Mouse (Mus musculus) adrenal gland, postnatal 10 days (tissue): Measurements from ENCODE around the gene Cd180. TPM values are rescaled to one million over a fixed set of nuclear protein-coding genes. Genes with fewer than 3 reads are reported as not detected.

Experiments used
- DNase-seq: peaks from one replicate; pipeline ENCODE4 v3.0.0; 2021; ENCODE audit warnings: mixed read lengths
- total RNA-seq, 2 experiments: library from RNA; stranded (reverse); gene quantifications; 2 replicates each; pipeline ENCODE4 v1.2.3; 2021

Cd180 gene
- total RNA-seq, 2 experiments from 2014 or later = 3.0 to 3.1 TPM

- DNase-seq = no peak
Observed at GRCm38 (mm10) chr13:102779275-102779674, 85.9 kb downstream of the Cd180 start.

DNA sequence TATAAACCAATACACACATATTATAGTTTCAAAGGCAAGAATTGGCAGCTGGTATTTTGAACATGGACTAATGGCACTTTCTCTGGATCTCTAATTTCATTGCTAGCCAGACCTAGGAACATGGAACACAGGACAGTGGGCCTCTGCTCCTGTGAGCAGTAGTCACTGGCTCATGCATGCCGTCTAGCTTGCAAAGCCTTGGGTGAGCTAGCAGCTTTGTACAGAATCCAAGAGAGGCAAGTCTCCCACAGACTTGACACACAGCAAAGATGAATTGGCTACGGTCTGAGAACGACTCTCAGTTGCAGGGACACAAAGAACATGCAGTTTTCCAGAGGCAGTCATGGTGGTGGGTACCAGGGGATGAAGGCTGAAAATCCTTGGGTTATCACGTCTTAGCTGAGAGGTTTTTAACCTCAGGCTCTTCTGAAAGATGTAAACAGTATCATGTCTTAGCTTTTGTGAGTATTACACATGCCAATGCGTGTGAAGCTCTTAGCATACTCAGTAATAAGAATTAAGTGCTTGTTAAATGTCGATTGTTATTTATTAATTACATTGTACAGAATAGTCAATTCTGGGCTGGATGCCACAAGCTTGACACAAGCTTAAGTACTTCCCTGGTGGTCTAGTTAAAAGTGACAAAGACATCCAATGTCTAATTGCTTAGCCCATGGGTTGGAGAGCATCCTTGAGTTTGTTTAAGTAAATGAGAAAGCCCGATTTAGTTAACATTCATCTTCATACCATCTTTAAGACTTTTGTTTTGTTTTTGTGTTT, 90.4 kb downstream of the Cd180 start:
- no peak for DNase-seq

- DNase-seq = no peak
Observed at GRCm38 (mm10) chr13:102786666-102787230, 93.4 kb downstream of the Cd180 start.
